Mouse (Mus musculus): Measurements from ENCODE around the gene Myh2. TPM values are rescaled to one million over a fixed set of nuclear protein-coding genes. Genes with fewer than 3 reads are reported as not detected.

The Myh2 gene
- polyA plus RNA-seq (2014; fragmentation: Nextera tagmentation; extraction: Ambion mirVana), result 0.06 TPM in 1 of 2 replicates, not detected in the other

DNA sequence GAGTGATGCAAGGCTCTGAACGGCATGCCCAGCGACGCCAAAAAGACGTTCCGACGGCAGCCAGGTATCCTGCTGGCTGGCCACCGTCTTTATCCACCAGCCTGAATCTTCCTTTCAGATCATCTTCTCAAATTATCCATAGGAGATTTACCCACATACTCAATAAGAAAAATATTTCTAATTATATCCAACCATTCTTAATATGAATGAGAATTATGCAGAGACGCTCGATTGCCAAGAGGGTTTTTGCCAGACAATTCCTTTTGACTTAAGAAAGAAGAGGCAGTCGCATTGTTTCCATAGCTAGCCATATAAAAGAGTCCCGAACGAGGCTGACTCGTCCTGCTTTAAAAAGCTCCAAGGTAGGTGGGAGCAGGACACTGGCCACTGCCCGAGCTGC is at the start of gene Myh2:
Gene Myh2 (plus strand): TSS at position 301 of the 400 bp plus-strand sequence.
- no peak within 1 kb of the TSS for H3K4me3 ChIP-seq (ENCODE audit: low read depth, low read length)
- no peaks in the 10 kb centered on the region for H3K36me3 ChIP-seq (ENCODE audit: control insufficient read depth, insufficient read depth, low read length)
- no peak within 1 kb of the TSS for H3K4me2 ChIP-seq (ENCODE audit: low read length)
- ATAC-seq (no peak), DNase-seq (ENCODE audit: low spot score) (no peak)
- H3K4me1 ChIP-seq (ENCODE audit: control insufficient read depth, insufficient read depth, low read length), result no peaks in the 10 kb centered on the region
- H3K9me3 ChIP-seq (replicated peaks; ENCODE audit: control insufficient read depth, low read length), result no peaks in the 10 kb centered on the region
- WGBS, result 68% methylated on average over 14 of the region's 14 CpGs
- H3K27ac ChIP-seq (ENCODE audit: low read depth, low read length), result no peak within 1 kb of the TSS
- no peak within 1 kb of the TSS for H3K9ac ChIP-seq (ENCODE audit: low read length)
- H3K27me3 ChIP-seq (replicated peaks; ENCODE audit: control insufficient read depth, insufficient read depth, low read length), result no peaks in the 10 kb centered on the region

DNA sequence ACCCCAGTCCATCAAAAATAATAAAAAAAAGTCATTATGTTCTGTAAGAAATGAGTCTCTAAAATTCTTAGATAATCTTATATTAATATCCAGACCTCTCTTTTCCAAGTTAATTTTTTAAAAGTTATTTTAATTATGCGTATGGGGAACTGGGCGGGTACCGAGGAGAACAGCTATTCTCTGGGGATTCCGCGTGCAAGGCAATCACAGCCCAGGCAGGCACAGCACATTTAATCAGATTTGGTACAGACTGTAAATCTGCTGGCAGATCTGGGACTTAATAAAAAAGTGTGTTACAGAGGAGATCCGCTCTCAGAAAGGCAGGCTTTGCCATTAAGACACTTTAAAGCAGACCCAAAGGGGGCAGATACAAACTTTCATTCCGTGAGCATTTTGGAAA is 45.9 kb upstream of the Myh2 start:
- Histone ChIP-seq H3K9me3 (replicated peaks; ENCODE audit: control insufficient read depth, low read length) (no peaks in the 10 kb centered on the region), H3K36me3 (ENCODE audit: control insufficient read depth, insufficient read depth, low read length) (no peaks in the 10 kb centered on the region), H3K27me3 (replicated peaks; ENCODE audit: control insufficient read depth, insufficient read depth, low read length) (no peaks in the 10 kb centered on the region), H3K27ac (ENCODE audit: low read depth, low read length) (no peak overlapping the region), H3K4me3 (ENCODE audit: low read depth, low read length) (no peak overlapping the region), H3K9ac (ENCODE audit: low read length) (no peak overlapping the region), H3K4me2 (ENCODE audit: low read length) (no peak overlapping the region), H3K4me1 (ENCODE audit: control insufficient read depth, insufficient read depth, low read length) (no peaks in the 10 kb centered on the region)
- ATAC-seq (no peak), DNase-seq (ENCODE audit: low spot score) (no peak)
- WGBS, result 85% methylated on average over 7 of the region's 7 CpGs

DNA sequence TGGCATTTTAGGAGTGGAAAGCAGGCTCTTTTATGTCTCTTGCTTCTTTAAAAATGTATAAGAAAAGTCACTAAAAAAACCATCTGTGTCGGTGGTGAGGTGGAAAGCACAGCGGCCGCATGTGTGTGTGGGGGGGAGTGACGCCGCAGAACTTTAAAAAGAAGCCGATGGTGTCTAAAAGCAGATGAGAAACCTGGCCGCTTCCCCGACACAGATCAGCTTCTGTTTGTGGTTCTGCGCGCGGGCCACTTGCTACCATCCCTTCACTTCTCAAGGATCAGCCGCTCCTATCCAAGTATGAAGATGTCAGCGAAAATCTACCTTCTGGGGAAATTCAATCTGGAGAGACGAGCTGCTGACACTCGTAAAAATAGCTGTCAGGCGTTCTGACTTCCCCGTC is 45.5 kb upstream of the Myh2 start:
- Histone ChIP-seq H3K4me2 (ENCODE audit: low read length) (no peak overlapping the region), H3K27me3 (replicated peaks; ENCODE audit: control insufficient read depth, insufficient read depth, low read length) (no peaks in the 10 kb centered on the region), H3K27ac (ENCODE audit: low read depth, low read length) (no peak overlapping the region), H3K9me3 (replicated peaks; ENCODE audit: control insufficient read depth, low read length) (no peaks in the 10 kb centered on the region), H3K4me3 (ENCODE audit: low read depth, low read length) (no peak overlapping the region), H3K9ac (ENCODE audit: low read length) (no peak overlapping the region), H3K4me1 (ENCODE audit: control insufficient read depth, insufficient read depth, low read length) (no peaks in the 10 kb centered on the region), H3K36me3 (ENCODE audit: control insufficient read depth, insufficient read depth, low read length) (no peaks in the 10 kb centered on the region)
- DNase-seq (ENCODE audit: low spot score) (no peak), ATAC-seq (no peak)
- 80% methylated on average over 17 of the region's 17 CpGs for WGBS

DNA sequence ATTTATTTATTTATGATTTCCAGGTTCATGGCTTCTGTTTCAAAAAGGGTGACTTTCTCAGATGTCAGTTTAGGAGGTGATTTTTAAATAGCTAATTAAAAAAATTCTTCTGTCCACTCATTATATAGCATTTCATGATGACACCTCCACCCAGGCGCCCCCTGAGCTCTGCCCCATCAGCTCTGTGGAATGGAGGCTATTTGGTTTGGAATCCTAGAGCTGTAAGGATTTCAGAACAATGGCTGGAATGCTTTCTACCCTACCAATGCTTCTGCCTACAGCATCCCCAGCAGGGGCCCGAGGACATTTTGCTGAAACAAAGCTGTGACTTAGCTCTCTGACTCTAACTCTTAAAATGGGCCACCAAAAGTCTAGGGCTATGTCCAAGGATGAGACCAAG is 37.3 kb upstream of the Myh2 start:
- 72% methylated on average over 2 of the region's 2 CpGs for WGBS
- H3K27me3 ChIP-seq (replicated peaks; ENCODE audit: control insufficient read depth, insufficient read depth, low read length), result no peaks in the 10 kb centered on the region
- no peak overlapping the region for H3K27ac ChIP-seq (ENCODE audit: low read depth, low read length)
- H3K36me3 ChIP-seq (ENCODE audit: control insufficient read depth, insufficient read depth, low read length), result no peaks in the 10 kb centered on the region
- no peak overlapping the region for H3K4me2 ChIP-seq (ENCODE audit: low read length)
- no peak overlapping the region for H3K4me3 ChIP-seq (ENCODE audit: low read depth, low read length)
- DNase-seq (ENCODE audit: low spot score) (no peak), ATAC-seq (no peak)
- H3K4me1 ChIP-seq (ENCODE audit: control insufficient read depth, insufficient read depth, low read length), result no peaks in the 10 kb centered on the region
- H3K9me3 ChIP-seq (replicated peaks; ENCODE audit: control insufficient read depth, low read length), result no peaks in the 10 kb centered on the region
- no peak overlapping the region for H3K9ac ChIP-seq (ENCODE audit: low read length)

DNA sequence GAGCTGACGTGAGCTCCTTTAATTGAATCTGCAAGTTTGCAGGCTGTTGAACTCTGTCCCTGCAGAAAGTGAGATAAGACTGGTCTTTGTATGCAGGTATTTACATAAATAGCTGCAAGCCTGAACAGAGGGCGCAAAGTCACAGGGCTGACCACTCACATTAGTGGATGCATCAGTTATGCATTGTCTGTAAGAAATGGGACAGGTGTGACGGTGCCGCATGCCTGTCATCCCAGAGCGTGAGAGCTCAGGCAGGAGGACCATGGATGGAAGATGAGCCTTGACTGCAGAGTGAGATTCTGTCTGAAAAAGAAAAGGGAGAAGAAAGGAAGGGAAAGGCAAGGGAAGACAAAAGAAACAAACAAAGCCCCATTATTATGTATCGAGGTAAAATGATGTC is 36.2 kb upstream of the Myh2 start:
- Histone ChIP-seq H3K9ac (ENCODE audit: low read length) (no peak overlapping the region), H3K4me3 (ENCODE audit: low read depth, low read length) (no peak overlapping the region), H3K27me3 (replicated peaks; ENCODE audit: control insufficient read depth, insufficient read depth, low read length) (no peaks in the 10 kb centered on the region), H3K4me1 (ENCODE audit: control insufficient read depth, insufficient read depth, low read length) (no peaks in the 10 kb centered on the region), H3K4me2 (ENCODE audit: low read length) (no peak overlapping the region), H3K27ac (ENCODE audit: low read depth, low read length) (no peak overlapping the region), H3K9me3 (replicated peaks; ENCODE audit: control insufficient read depth, low read length) (no peaks in the 10 kb centered on the region), H3K36me3 (ENCODE audit: control insufficient read depth, insufficient read depth, low read length) (no peaks in the 10 kb centered on the region)
- ATAC-seq (no peak), DNase-seq (ENCODE audit: low spot score) (no peak)
- 81% methylated on average over 6 of the region's 6 CpGs for WGBS

DNA sequence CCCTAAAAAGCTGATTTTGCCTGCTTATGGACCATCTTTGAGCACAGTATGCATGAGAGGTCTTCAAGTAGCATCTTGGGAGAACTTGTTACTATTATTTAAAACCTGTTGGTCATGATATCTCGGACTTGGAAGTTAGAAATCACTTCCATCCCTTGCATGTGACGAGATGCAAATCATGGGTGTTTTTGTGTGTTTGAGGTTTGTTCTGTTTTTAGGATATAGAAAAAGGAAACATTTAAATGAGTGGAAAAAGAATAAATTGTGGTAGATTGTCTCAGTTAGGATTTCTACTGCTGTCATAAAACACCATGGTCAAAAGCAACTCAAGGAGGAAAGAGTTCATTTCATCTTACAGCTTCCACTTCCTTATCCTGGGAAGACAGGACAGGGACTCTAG is 35.3 kb upstream of the Myh2 start:
- ATAC-seq (no peak), DNase-seq (ENCODE audit: low spot score) (no peak)
- no peak overlapping the region for H3K4me3 ChIP-seq (ENCODE audit: low read depth, low read length)
- no peak overlapping the region for H3K9ac ChIP-seq (ENCODE audit: low read length)
- no peaks in the 10 kb centered on the region for H3K4me1 ChIP-seq (ENCODE audit: control insufficient read depth, insufficient read depth, low read length)
- H3K9me3 ChIP-seq (replicated peaks; ENCODE audit: control insufficient read depth, low read length), result no peaks in the 10 kb centered on the region
- no peaks in the 10 kb centered on the region for H3K36me3 ChIP-seq (ENCODE audit: control insufficient read depth, insufficient read depth, low read length)
- no peaks in the 10 kb centered on the region for H3K27me3 ChIP-seq (replicated peaks; ENCODE audit: control insufficient read depth, insufficient read depth, low read length)
- no peak overlapping the region for H3K27ac ChIP-seq (ENCODE audit: low read depth, low read length)
- 91% methylated on average over 2 of the region's 2 CpGs for whole genome bisulfite sequencing
- H3K4me2 ChIP-seq (ENCODE audit: low read length), result no peak overlapping the region

DNA sequence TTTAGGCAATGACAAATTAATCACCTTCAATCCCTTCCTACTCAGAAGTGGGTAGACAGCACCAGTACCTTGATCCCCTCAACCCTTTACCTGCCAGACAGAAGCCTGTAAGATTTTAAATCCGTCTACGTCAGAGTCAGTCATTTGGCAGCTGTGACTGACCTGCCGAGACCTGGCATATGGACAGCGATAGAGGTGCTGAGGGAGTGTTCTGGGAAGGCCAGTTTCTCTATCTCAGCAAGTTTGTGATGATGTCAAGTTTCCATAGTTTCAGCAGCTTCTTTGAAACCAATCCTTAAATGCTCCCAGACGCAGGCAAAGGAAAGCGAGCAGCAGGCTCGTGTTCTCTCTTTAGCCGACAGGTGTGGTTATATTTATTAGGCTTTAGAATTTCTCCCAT is 31.3 kb upstream of the Myh2 start:
- no peaks in the 10 kb centered on the region for H3K9me3 ChIP-seq (replicated peaks; ENCODE audit: control insufficient read depth, low read length)
- no peak overlapping the region for H3K27ac ChIP-seq (ENCODE audit: low read depth, low read length)
- no peak overlapping the region for H3K4me2 ChIP-seq (ENCODE audit: low read length)
- H3K4me1 ChIP-seq (ENCODE audit: control insufficient read depth, insufficient read depth, low read length), result no peaks in the 10 kb centered on the region
- no peak overlapping the region for H3K4me3 ChIP-seq (ENCODE audit: low read depth, low read length)
- H3K36me3 ChIP-seq (ENCODE audit: control insufficient read depth, insufficient read depth, low read length), result no peaks in the 10 kb centered on the region
- H3K9ac ChIP-seq (ENCODE audit: low read length), result no peak overlapping the region
- H3K27me3 ChIP-seq (replicated peaks; ENCODE audit: control insufficient read depth, insufficient read depth, low read length), result no peaks in the 10 kb centered on the region
- no peak for ATAC-seq
- DNase-seq (ENCODE audit: low spot score), result no peak
- WGBS, result 89% methylated on average over 8 of the region's 8 CpGs

DNA sequence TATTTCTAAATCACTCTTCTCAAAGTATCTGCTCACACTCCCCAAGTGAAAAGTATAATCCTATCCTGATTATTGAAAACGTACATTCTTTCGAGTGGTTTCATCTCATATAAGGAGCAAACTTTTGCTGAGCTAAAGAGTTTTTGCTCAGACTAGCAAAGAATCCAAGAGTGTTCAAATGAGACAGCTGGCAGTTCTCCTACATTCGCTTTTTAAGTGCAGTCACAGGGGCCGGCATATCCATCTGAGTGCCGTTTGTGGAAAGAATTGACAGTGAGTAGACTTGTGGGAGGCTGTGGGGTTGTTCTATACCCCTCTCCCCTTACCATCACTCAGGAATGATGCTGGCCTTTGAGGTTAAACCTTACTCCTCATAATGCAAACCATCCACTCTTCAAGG is 30.7 kb upstream of the Myh2 start:
- H3K27me3 ChIP-seq (replicated peaks; ENCODE audit: control insufficient read depth, insufficient read depth, low read length), result no peaks in the 10 kb centered on the region
- no peak for ATAC-seq
- WGBS, result 88% methylated on average over 5 of the region's 5 CpGs

DNA sequence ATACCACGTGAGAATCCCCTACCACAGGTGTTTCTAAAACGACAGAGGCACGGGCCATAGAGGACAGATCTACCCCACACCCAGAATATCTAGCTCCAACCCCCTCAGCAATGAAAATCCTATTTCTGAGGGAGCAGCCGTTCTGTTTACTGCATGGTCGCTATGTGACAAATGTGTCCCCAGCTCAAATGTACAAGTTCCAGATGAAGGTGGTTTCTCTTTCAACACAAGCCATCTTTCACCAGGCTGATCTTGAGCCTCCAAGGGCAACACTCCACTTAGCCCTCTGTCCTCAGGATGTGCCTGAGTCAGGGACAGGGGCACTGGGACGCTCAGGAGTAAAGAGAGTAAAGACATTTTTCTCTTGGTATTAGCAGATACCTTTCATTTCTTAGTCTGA is 29.8 kb upstream of the Myh2 start:
- no peaks in the 10 kb centered on the region for H3K27me3 ChIP-seq (replicated peaks; ENCODE audit: control insufficient read depth, insufficient read depth, low read length)

More for the DNA sequence above, 30.7 kb upstream of the Myh2 start:
- Histone ChIP-seq H3K4me1 (ENCODE audit: control insufficient read depth, insufficient read depth, low read length) (no peaks in the 10 kb centered on the region), H3K4me3 (ENCODE audit: low read depth, low read length) (no peak overlapping the region), H3K27ac (ENCODE audit: low read depth, low read length) (no peak overlapping the region), H3K9ac (ENCODE audit: low read length) (no peak overlapping the region), H3K4me2 (ENCODE audit: low read length) (no peak overlapping the region), H3K9me3 (replicated peaks; ENCODE audit: control insufficient read depth, low read length) (no peaks in the 10 kb centered on the region), H3K36me3 (ENCODE audit: control insufficient read depth, insufficient read depth, low read length) (no peaks in the 10 kb centered on the region)
- no peak for DNase-seq (ENCODE audit: low spot score)

More for the DNA sequence above, 29.8 kb upstream of the Myh2 start:
- Histone ChIP-seq H3K4me2 (ENCODE audit: low read length) (no peak overlapping the region), H3K9me3 (replicated peaks; ENCODE audit: control insufficient read depth, low read length) (no peaks in the 10 kb centered on the region), H3K4me1 (ENCODE audit: control insufficient read depth, insufficient read depth, low read length) (no peaks in the 10 kb centered on the region), H3K9ac (ENCODE audit: low read length) (no peak overlapping the region), H3K4me3 (ENCODE audit: low read depth, low read length) (no peak overlapping the region), H3K27ac (ENCODE audit: low read depth, low read length) (no peak overlapping the region), H3K36me3 (ENCODE audit: control insufficient read depth, insufficient read depth, low read length) (no peaks in the 10 kb centered on the region)
- ATAC-seq (no peak), DNase-seq (ENCODE audit: low spot score) (no peak)
- WGBS, result 83% methylated on average over 6 of the region's 6 CpGs
